In genomic region chr2:27476303-27477192, GRCm38 (mm10) we compare ENCODE assay signal across 8 mouse cellular contexts. TPM values are rescaled to one million over a fixed set of nuclear protein-coding genes. Genes with fewer than 3 reads are reported as not detected.
DNase-seq lines count a peak whose midpoint lies in the region; ATAC-seq and TF ChIP-seq lines count a peak whose summit lies in the region.

No protein-coding gene starts in this region.

- no peaks in the 10 kb centered on the region for H3K36me3 ChIP-seq in forebrain, embryonic 16.5 days (ENCODE audit: control insufficient read depth, insufficient read depth)
- H3K36me3 ChIP-seq in kidney, embryonic 16.5 days (ENCODE audit: insufficient read depth, low read length): no peaks in the 10 kb centered on the region
- H3K36me3 ChIP-seq in midbrain, embryonic 14.5 days (ENCODE audit: control insufficient read depth, insufficient read depth, low read length): 0 out of 2 replicates have a peak, but pooled peaks cover 3% of the 10 kb centered on the region

- 19% methylated on average over 11 of the region's 11 CpGs for WGBS in forebrain, embryonic 16.5 days
- WGBS in kidney, embryonic 16.5 days: 31% methylated on average over 11 of the region's 11 CpGs
- WGBS in midbrain, embryonic 14.5 days: 29% methylated on average over 11 of the region's 11 CpGs

- peak overlapping the region; percentile 74 for H3K4me2 ChIP-seq in forebrain, embryonic 16.5 days (ENCODE audit: low read length)
- peak overlapping the region; percentile 84 for H3K4me2 ChIP-seq in kidney, embryonic 16.5 days (replicated peaks; ENCODE audit: low read depth, low read length)
- H3K4me2 ChIP-seq in midbrain, embryonic 14.5 days (ENCODE audit: low read length): peak overlapping the region; percentile 98

- TF ChIP-seq CTCF in bone marrow macrophage, adult 2 months (IDR thresholded peaks at IDR 0.05; ENCODE audit: low read depth, low read length): no peak

- H3K4me3 ChIP-seq in bone marrow macrophage, adult 2 months (ENCODE audit: insufficient read depth, low read length): peak overlapping the region; percentile 90
- peak overlapping the region; percentile 99 for H3K4me3 ChIP-seq in forebrain, embryonic 16.5 days (replicated peaks; ENCODE audit: low read length)
- peak overlapping the region; percentile 87 for H3K4me3 ChIP-seq in kidney, embryonic 16.5 days (ENCODE audit: low read length)
- peak overlapping the region; percentile 97 for H3K4me3 ChIP-seq in midbrain, embryonic 14.5 days (replicated peaks; ENCODE audit: low read depth, low read length)

- peaks cover 39% of the 10 kb centered on the region for H3K4me1 ChIP-seq in bone marrow macrophage, adult 2 months (ENCODE audit: control insufficient read depth, insufficient read depth, low read length)
- peaks cover 35% of the 10 kb centered on the region for H3K4me1 ChIP-seq in forebrain, embryonic 16.5 days (replicated peaks; ENCODE audit: control insufficient read depth, insufficient read depth, low read length)
- peaks cover 36% of the 10 kb centered on the region for H3K4me1 ChIP-seq in kidney, embryonic 16.5 days (ENCODE audit: insufficient read depth, low read length)
- H3K4me1 ChIP-seq in midbrain, embryonic 14.5 days (ENCODE audit: control insufficient read depth, insufficient read depth, low read length): peaks cover 34% of the 10 kb centered on the region

- no peaks in the 10 kb centered on the region for H3K27me3 ChIP-seq in forebrain, embryonic 16.5 days (replicated peaks; ENCODE audit: control insufficient read depth, insufficient read depth, low read length)
- no peaks in the 10 kb centered on the region for H3K27me3 ChIP-seq in kidney, embryonic 16.5 days (ENCODE audit: insufficient read depth, low read length)
- no peaks in the 10 kb centered on the region for H3K27me3 ChIP-seq in midbrain, embryonic 14.5 days (ENCODE audit: control insufficient read depth, insufficient read depth, low read length)

- peak overlapping the region; percentile 95 for H3K9ac ChIP-seq in forebrain, embryonic 16.5 days (replicated peaks; ENCODE audit: low read depth, low read length)
- H3K9ac ChIP-seq in kidney, embryonic 16.5 days (replicated peaks; ENCODE audit: low read length): peak overlapping the region; percentile 97
- peak overlapping the region; percentile 93 for H3K9ac ChIP-seq in midbrain, embryonic 14.5 days (replicated peaks; ENCODE audit: low read length)

- H3K27ac ChIP-seq in bone marrow macrophage, adult 2 months (ENCODE audit: insufficient read depth, low read depth, low read length): peak overlapping the region; percentile 95
- peak overlapping the region; percentile 95 for H3K27ac ChIP-seq in forebrain, embryonic 16.5 days (ENCODE audit: low read length)
- peak overlapping the region; percentile 94 for H3K27ac ChIP-seq in kidney, embryonic 16.5 days (ENCODE audit: low read length)
- peak overlapping the region; percentile 97 for H3K27ac ChIP-seq in midbrain, embryonic 14.5 days (replicated peaks; ENCODE audit: low read depth, low read length)

- ATAC-seq in cerebellum, adult (ENCODE audit: insufficient number of reproducible peaks, low FRiP score, low TSS enrichment): no peak
- ATAC-seq in forebrain, embryonic 16.5 days: no peak
- no peak for ATAC-seq in kidney, embryonic 16.5 days (ENCODE audit: low FRiP score, low TSS enrichment)
- no peak for ATAC-seq in midbrain, embryonic 14.5 days (ENCODE audit: low FRiP score, low TSS enrichment)

- no peaks in the 10 kb centered on the region for H3K9me3 ChIP-seq in forebrain, embryonic 16.5 days (ENCODE audit: control insufficient read depth, low read length)
- H3K9me3 ChIP-seq in kidney, embryonic 16.5 days (ENCODE audit: low read length): no peaks in the 10 kb centered on the region
- no peaks in the 10 kb centered on the region for H3K9me3 ChIP-seq in midbrain, embryonic 14.5 days (ENCODE audit: control insufficient read depth, low read length)

- peak; percentile 57 for DNase-seq in cerebellum, adult 11 months
- DNase-seq in midbrain, embryonic 14.5 days: peak; percentile 31
- no peak for DNase-seq in layer of hippocampus, adult 9-11 months
- no peak for DNase-seq in ovary, adult 18-20 months (ENCODE audit: low spot score)

- TF ChIP-seq POLR2A in bone marrow macrophage, adult 2 months (IDR thresholded peaks at IDR 0.05; ENCODE audit: borderline replicate concordance, low read depth, low read length): no peak

RNA-seq across cellular contexts. Expression of gene Brd3, which starts 30.9 kb away (rescaled TPM):
- polyA plus RNA-seq in bone marrow macrophage, adult 2 months (2012; ENCODE audit: insufficient read depth, insufficient read length, missing spikeins): 27.4 and 29.1 TPM in 2 replicates
- 152 and 153 TPM in 2 replicates for polyA plus RNA-seq in forebrain, embryonic 16.5 days (2015; fragmentation: Nextera tagmentation; extraction: Ambion mirVana)
- polyA plus RNA-seq in kidney, embryonic 16.5 days (2015; fragmentation: Nextera tagmentation; extraction: Ambion mirVana): 103 and 117 TPM in 2 replicates
- polyA plus RNA-seq in midbrain, embryonic 14.5 days (2014; fragmentation: Nextera tagmentation; extraction: Ambion mirVana): 165 and 174 TPM in 2 replicates

RNA-seq across cellular contexts. Expression of gene Brd3os, which starts 34.4 kb away (rescaled TPM):
- polyA plus RNA-seq in bone marrow macrophage, adult 2 months (2012; ENCODE audit: insufficient read depth, insufficient read length, missing spikeins): 1.2 and 3.1 TPM in 2 replicates
- 31.6 and 34.3 TPM in 2 replicates for polyA plus RNA-seq in forebrain, embryonic 16.5 days (2015; fragmentation: Nextera tagmentation; extraction: Ambion mirVana)
- 13.1 and 13.7 TPM in 2 replicates for polyA plus RNA-seq in kidney, embryonic 16.5 days (2015; fragmentation: Nextera tagmentation; extraction: Ambion mirVana)
- 37.8 and 45.1 TPM in 2 replicates for polyA plus RNA-seq in midbrain, embryonic 14.5 days (2014; fragmentation: Nextera tagmentation; extraction: Ambion mirVana)

RNA-seq across cellular contexts. Expression of gene Wdr5, which starts 38.4 kb away (rescaled TPM):
- 22.0 and 25.4 TPM in 2 replicates for polyA plus RNA-seq in bone marrow macrophage, adult 2 months (2012; ENCODE audit: insufficient read depth, insufficient read length, missing spikeins)
- polyA plus RNA-seq in forebrain, embryonic 16.5 days (2015; fragmentation: Nextera tagmentation; extraction: Ambion mirVana): 51.8 and 56.9 TPM in 2 replicates
- 67.3 and 70.5 TPM in 2 replicates for polyA plus RNA-seq in kidney, embryonic 16.5 days (2015; fragmentation: Nextera tagmentation; extraction: Ambion mirVana)
- 31.9 and 44.2 TPM in 2 replicates for polyA plus RNA-seq in midbrain, embryonic 14.5 days (2014; fragmentation: Nextera tagmentation; extraction: Ambion mirVana)

RNA-seq across cellular contexts. Expression of gene Vav2, which starts 49.7 kb away (rescaled TPM):
- 13.4 and 16.3 TPM in 2 replicates for polyA plus RNA-seq in bone marrow macrophage, adult 2 months (2012; ENCODE audit: insufficient read depth, insufficient read length, missing spikeins)
- 11.9 and 13.1 TPM in 2 replicates for polyA plus RNA-seq in forebrain, embryonic 16.5 days (2015; fragmentation: Nextera tagmentation; extraction: Ambion mirVana)
- 7.1 TPM in 2 replicates for polyA plus RNA-seq in kidney, embryonic 16.5 days (2015; fragmentation: Nextera tagmentation; extraction: Ambion mirVana)
- polyA plus RNA-seq in midbrain, embryonic 14.5 days (2014; fragmentation: Nextera tagmentation; extraction: Ambion mirVana): 14.1 and 16.4 TPM in 2 replicates

Comparison
In these comparisons a context has a peak if more than half of its experiments do, and no peak if none do; other contexts are left out.
1. DNase-seq: peak in cerebellum, adult 11 months (single experiment) and midbrain, embryonic 14.5 days (single experiment); none in layer of hippocampus, adult 9-11 months (single experiment) and ovary, adult 18-20 months (single experiment).
2. Peak in every context shown above with its lines, with median percentiles within 50 percentile points of each other: H3K27ac ChIP-seq, H3K4me3 ChIP-seq, H3K4me2 ChIP-seq and H3K9ac ChIP-seq.